Mouse (Mus musculus) kidney, adult 2 months (tissue): ENCODE data around the gene Tmem132a.

ENCODE experiments used
- CTCF ChIP-seq: fragments of 200-500 bp; conservative IDR thresholded peaks from 2 replicates; pipeline ENCODE4 v1.5.1; 2011; ENCODE audit warnings: low read depth, mild to moderate bottlenecking, control low read depth, low read length, moderate library complexity, mixed read lengths; ENCODE audit not compliant: insufficient read depth, insufficient read length
- POLR2A ChIP-seq: fragments of 200-500 bp; IDR thresholded peaks from one replicate; pipeline ENCODE4 v1.6.1; 2011; ENCODE audit warnings: low read depth, low read length, control low read depth

DNA sequence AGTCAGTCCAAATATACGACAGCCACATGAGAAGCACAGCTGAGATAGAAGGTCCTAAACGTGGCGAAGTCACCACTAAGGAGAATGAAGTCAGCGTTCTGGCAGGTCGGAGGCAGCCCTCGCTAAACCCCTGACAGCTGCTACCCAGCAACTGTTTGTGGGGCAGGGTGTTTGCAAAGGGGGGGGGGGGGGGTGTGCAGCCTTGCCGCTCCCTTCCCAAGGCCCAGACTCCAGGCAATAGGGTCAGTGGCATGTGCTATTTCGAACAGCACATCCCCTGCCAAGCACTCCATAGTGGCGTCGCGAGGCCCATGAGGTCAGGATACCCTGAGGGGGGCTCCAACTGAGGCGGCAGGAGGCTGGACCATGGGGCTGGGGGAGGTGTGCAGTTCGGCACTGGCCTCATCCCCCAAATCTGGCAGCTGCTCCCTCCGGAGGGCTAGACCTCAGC, 11.3 kb upstream of the Tmem132a start:
- TF ChIP-seq CTCF (no peak), POLR2A (no peak)
